Mouse (Mus musculus) E14TG2a.4 (cell line): Measurements from ENCODE around the gene Dscam.

Source experiments
- H3K27me3 ChIP-seq: 2 replicates; pipeline ENCODE4 v1.6.1; 2014; ENCODE audit warnings: low read length, control low read depth; ENCODE audit not compliant: insufficient read depth
- H3K36me3 ChIP-seq: 2 replicates; pipeline ENCODE4 v1.6.1; 2014; ENCODE audit warnings: low read length, control low read depth; ENCODE audit not compliant: insufficient read depth
- H3K4me1 ChIP-seq: replicated peaks from 2 replicates; pipeline ENCODE4 v1.6.1; 2014; ENCODE audit warnings: low read depth, low read length, control low read depth
- H3K4me3 ChIP-seq: replicated peaks from 2 replicates; pipeline ENCODE4 v1.5.1; 2014; ENCODE audit warnings: mild to moderate bottlenecking, low read length
- H3K9me3 ChIP-seq: 2 replicates; pipeline ENCODE4 v1.6.1; 2014; ENCODE audit warnings: low read length, control low read depth
- CTCF ChIP-seq: conservative IDR thresholded peaks from 2 replicates; pipeline ENCODE4 v1.5.1; 2014; ENCODE audit warnings: low read length
- NANOG ChIP-seq: IDR thresholded peaks from 2 replicates; pipeline ENCODE4 v1.6.1; 2014; ENCODE audit warnings: borderline replicate concordance, low read length, mixed read lengths
- POU5F1 ChIP-seq: IDR thresholded peaks from 2 replicates; pipeline ENCODE4 v1.6.1; 2014; ENCODE audit warnings: low read length, borderline replicate concordance

Dscam gene

DNA sequence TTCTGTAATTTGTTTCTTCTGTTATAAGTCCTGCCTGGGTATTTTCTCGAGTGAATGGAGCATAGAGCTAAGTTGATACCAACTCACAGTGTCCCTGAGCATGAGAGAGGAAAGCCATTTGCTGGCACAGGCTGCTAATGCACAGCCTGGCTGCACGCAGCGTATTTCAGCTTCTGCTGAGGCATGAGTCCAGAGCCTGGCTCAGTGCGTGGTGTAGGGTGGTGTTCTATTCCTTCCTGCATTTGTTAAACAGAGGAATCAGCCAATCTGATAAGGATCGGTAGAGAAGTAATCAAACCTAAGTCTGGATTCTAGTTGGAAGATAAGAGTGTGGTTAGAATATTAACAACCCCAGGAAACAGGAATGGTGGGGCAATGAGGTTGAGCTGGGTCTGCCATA lies 500.8 kb downstream of the Dscam start:
- Histone ChIP-seq H3K27me3 (no peaks in the 10 kb centered on the region), H3K36me3 (no peaks in the 10 kb centered on the region), H3K9me3 (no peaks in the 10 kb centered on the region), H3K4me1 (no peaks in the 10 kb centered on the region), H3K4me3 (no peak overlapping the region)
- TF ChIP-seq POU5F1, result no peak
- TF ChIP-seq NANOG, result no peak
- no peak for TF ChIP-seq CTCF

GRCm38 (mm10) chr16:96668478-96668877 lies 502.1 kb downstream of the Dscam start:
- Histone ChIP-seq H3K4me1 (no peaks in the 10 kb centered on the region), H3K9me3 (no peaks in the 10 kb centered on the region), H3K27me3 (no peaks in the 10 kb centered on the region), H3K4me3 (no peak overlapping the region), H3K36me3 (no peaks in the 10 kb centered on the region)
- TF ChIP-seq POU5F1 (no peak), CTCF (no peak), NANOG (no peak)

DNA sequence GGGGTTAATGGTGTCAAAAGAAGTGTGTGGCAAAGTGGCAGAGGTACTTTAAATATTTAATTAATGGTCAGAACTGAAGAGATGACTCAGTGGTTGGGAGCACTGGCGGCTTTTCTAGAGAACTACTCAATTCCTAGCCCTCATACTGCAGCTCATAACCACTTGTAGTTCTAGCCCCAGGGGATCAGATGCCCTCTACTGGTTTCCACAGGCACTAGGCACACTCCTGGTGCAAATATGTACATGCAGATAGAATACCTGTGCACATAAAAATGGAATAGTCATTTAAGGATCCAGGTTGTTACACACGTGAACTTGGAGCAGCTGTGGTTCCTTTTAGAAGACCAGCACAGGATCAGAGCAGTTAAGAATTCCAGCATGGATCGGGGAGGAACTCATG lies 509.5 kb downstream of the Dscam start:
- Histone ChIP-seq H3K9me3 (no peaks in the 10 kb centered on the region), H3K27me3 (no peaks in the 10 kb centered on the region), H3K4me3 (no peak overlapping the region), H3K36me3 (no peaks in the 10 kb centered on the region), H3K4me1 (no peaks in the 10 kb centered on the region)
- TF ChIP-seq POU5F1 (no peak), NANOG (no peak), CTCF (no peak)

GRCm38 (mm10) chr16:96659275-96659674 lies 511.3 kb downstream of the Dscam start:
- Histone ChIP-seq H3K36me3 (no peaks in the 10 kb centered on the region), H3K27me3 (no peaks in the 10 kb centered on the region)
- TF ChIP-seq CTCF, result no peak
- TF ChIP-seq POU5F1, result no peak
- TF ChIP-seq NANOG, result no peak

GRCm38 (mm10) chr16:96655548-96655947 lies 515.0 kb downstream of the Dscam start:
- no peaks in the 10 kb centered on the region for H3K9me3 ChIP-seq
- TF ChIP-seq CTCF, result no peak
- H3K27me3 ChIP-seq, result no peaks in the 10 kb centered on the region
- H3K4me3 ChIP-seq, result no peak overlapping the region
- H3K4me1 ChIP-seq, result no peaks in the 10 kb centered on the region
- no peaks in the 10 kb centered on the region for H3K36me3 ChIP-seq

More at GRCm38 (mm10) chr16:96659275-96659674, 511.3 kb downstream of the Dscam start:
- Histone ChIP-seq H3K4me1 (no peaks in the 10 kb centered on the region), H3K9me3 (no peaks in the 10 kb centered on the region), H3K4me3 (no peak overlapping the region)

GRCm38 (mm10) chr16:96654054-96654453 lies 516.5 kb downstream of the Dscam start:
- Histone ChIP-seq H3K4me3 (no peak overlapping the region), H3K4me1 (no peaks in the 10 kb centered on the region), H3K36me3 (no peaks in the 10 kb centered on the region), H3K9me3 (no peaks in the 10 kb centered on the region), H3K27me3 (no peaks in the 10 kb centered on the region)
- TF ChIP-seq NANOG (no peak), CTCF (no peak), POU5F1 (no peak)

DNA sequence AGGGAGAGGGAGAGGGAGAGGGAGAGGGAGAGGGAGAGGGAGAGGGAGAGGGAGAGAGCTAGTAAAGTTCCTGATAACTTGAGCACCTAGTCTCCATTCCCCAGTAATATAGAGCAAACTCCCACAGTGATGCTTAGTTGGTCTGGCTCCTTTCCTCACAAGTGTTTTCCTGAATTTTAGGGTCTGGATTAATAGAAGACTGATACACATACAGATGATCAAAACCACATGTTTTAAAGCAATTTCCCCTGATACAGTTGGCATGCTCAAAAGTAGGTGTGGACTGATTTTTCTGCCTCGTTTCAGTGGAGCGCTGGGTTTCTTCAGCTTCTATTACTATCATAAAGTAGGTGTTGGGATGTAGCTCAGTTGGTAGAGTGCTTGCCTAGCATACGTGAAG lies 519.1 kb downstream of the Dscam start:
- Histone ChIP-seq H3K4me1 (no peaks in the 10 kb centered on the region), H3K4me3 (no peak overlapping the region), H3K27me3 (no peaks in the 10 kb centered on the region), H3K36me3 (no peaks in the 10 kb centered on the region), H3K9me3 (no peaks in the 10 kb centered on the region)
- TF ChIP-seq NANOG, result no peak
- no peak for TF ChIP-seq CTCF
- no peak for TF ChIP-seq POU5F1

GRCm38 (mm10) chr16:96640101-96640500 lies 530.5 kb downstream of the Dscam start:
- Histone ChIP-seq H3K9me3 (peaks cover 29% of the 10 kb centered on the region), H3K36me3 (no peaks in the 10 kb centered on the region), H3K4me1 (no peaks in the 10 kb centered on the region), H3K27me3 (no peaks in the 10 kb centered on the region), H3K4me3 (no peak overlapping the region)
- TF ChIP-seq POU5F1, result no peak
- no peak for TF ChIP-seq CTCF
- TF ChIP-seq NANOG, result no peak

DNA sequence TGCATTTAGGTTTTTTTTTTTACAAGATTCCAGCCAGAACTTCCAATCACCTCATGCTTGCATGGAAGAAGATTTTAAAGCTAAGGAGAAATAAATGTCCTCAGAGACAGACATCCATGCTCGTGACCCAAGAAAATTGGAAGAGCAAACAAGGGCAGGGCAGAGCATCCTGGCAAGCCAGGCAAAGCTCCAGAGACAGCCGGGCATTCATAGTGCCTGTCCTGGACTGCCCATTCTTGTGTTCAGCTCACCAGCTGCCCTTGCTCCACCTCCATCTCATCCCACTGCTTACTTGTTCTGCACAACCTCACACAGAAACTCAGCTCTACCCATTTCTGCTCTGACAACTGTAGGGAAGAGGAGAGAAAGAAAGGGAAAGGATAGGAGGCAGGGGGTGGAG lies 534.6 kb downstream of the Dscam start:
- no peaks in the 10 kb centered on the region for H3K4me1 ChIP-seq

GRCm38 (mm10) chr16:96634791-96635143 lies 535.8 kb downstream of the Dscam start:
- Histone ChIP-seq H3K27me3 (no peaks in the 10 kb centered on the region), H3K36me3 (no peaks in the 10 kb centered on the region), H3K4me3 (no peak overlapping the region), H3K9me3 (peaks cover 10% of the 10 kb centered on the region; the same call in 1 of the 2 replicates), H3K4me1 (no peaks in the 10 kb centered on the region)
- no peak for TF ChIP-seq POU5F1
- no peak for TF ChIP-seq CTCF
- no peak for TF ChIP-seq NANOG

More for the DNA sequence above, 534.6 kb downstream of the Dscam start:
- no peaks in the 10 kb centered on the region for H3K36me3 ChIP-seq
- no peaks in the 10 kb centered on the region for H3K27me3 ChIP-seq
- TF ChIP-seq CTCF (no peak), POU5F1 (no peak), NANOG (no peak)
- peaks cover 6% of the 10 kb centered on the region; the same call in 1 of the 2 replicates for H3K9me3 ChIP-seq
- H3K4me3 ChIP-seq, result no peak overlapping the region
